Mouse (Mus musculus) adrenal gland (tissue): ENCODE results near the gene Ier5.

ENCODE experiments used
- intact Hi-C: fragments of 180-260 bp; cut with DNase I; formaldehyde crosslinking; loops from one replicate; pipeline ENCODE4 v1.15.1; 2025

Ier5 gene

DNA sequence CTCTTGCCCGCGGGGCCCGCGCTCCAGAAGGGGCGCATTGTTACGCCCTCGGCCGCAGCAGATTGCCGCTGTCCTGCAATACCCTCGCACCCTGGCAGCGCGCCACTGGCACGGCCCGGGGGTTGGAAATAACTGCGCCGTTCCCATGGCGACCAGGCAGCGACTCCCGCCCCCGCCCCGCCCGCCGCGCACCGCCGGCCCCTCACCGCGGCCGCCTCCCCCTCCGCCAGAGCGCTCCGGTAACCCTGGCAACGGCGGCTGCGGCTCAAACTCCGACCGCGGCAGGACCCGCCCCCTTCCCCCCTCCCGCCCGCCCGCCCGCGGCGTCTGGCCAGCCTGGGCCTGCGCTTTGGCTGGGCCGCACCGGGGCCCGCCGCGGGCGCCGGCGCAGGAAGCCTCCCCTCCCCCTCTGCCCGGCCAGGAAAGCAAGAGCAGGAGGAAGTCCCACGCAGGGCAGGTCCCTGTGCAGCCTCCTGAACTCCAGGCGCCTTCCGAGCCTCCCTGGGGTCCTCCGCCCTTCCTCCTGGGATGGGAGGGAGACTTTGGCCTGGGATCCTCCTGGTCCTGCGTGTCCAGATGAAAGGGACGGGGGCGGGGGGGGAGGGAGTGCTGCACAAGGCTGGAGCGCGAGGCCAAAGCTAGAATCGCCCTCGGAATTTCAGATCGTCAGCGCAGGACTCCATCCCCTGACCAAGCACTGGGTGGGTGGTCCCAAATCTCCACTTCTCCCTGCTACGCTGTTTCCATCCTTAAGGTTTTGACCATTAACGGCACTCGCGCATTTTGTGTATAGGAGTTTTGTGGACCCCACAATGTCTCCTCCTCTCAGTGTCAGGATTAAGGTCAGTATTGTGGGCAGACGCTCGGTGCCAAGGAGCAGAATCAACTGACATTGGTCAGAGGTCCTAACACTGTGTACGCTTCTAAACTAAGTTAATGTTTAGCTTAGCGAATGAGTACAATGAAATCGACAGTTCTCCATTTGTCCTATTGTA lies 15.9 kb downstream of the Ier5 start:
- intact Hi-C loops = no loop called here

- intact Hi-C loops = no loop called here
Observed at GRCm38 (mm10) chr1:155082965-155083268, 16.5 kb downstream of the Ier5 start.

DNA sequence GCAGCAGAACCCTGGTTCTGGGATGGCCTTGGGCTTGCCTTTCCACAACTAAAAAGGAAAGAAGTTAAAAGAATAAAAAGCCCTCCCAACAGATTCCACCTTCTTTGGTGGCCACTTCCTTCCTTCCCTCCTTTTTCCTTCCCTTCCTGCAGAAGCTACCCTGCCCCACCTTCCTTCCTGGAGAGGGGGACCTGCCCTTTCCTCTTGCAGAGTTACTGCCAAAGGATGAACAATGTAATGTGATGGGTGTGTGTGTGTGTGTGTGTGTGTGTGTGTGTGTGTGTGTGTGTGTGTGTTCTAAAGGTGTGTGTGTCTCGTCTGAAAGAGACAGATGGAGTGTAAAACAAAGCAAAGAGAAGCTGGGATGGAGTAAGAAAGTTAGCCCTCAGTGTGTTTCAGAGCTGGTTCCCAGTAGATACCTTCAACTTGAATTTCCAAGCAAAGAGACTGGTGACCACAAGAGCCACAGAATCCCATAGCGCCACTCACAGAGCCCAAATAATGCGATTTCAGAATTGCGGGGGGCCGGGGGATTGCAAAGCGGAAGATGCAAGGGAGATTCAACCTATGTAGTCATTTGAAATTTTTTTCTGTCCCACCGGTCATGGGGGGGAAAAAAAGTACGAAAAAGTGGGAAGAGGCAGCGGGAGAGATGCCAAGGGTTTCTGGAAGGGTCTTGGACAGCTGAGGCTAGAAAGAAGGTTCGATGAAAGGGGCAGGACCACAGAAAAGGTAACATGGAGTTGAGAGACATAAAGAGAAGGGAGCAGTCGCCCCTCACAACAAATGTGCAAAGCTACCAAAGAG lies 17.1 kb downstream of the Ier5 start:
- intact Hi-C loops = no loop called here

DNA sequence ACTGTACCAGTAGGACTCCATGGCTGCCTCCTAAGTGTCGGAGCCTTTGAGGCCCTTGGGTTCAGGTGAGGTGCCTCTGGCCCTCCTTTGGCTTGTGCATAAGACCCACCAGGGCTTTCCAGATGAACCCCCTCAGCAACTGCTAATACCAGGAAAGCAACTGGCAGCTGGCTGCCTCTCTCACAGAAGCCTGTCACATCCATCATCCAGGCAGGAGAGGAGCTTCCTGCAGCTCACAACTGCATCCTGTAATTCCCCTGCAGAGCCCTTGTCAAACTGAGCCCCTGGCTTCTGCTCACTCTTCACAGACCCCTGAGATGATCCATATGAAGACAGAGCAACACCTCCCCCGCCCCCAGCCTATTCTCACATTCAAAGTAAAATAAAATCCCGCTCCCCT lies 21.8 kb downstream of the Ier5 start:
- intact Hi-C loops = no loop called here

DNA sequence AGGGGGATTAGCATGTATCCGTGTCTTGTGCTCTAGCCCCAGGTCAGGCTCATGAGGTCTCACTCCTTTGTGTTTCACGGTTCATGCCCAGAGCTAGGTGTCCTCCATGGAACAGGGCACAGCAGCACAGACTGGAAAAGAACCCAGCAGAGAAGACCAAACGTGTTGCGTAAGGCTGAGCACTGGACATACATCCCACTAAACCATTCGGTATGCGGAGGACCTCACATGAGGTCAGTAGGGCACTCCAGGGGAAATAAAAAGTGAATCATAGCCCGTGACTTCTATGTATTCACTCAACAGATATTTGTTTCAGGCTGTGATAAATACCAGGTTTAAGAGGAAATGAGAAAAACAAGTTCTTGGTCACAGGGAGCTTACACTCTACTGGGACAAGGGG lies 23.6 kb downstream of the Ier5 start:
- intact Hi-C loops = no loop called here

DNA sequence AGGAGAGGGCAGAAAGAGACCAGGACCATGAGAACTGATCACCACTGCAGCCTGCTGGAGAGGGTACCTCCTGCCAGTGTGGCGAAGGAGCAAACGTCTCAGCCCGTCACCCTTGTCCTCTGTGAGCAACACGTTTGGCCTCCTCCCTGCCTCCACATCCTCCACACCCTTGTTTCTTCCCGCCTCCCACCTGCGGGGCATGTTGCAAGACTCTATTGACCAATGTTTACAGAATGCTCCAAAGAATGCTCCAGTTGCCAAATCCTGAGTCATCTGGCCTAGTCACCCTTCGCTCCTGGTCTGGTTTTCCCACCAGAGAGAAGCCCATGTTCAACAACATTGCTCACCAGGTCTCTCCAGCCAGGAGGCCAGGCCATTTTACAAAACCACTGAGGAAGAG lies 24.6 kb downstream of the Ier5 start:
- intact Hi-C loops = no loop called here

- intact Hi-C loops = no loop called here
Observed at GRCm38 (mm10) chr1:155073905-155074304, 25.5 kb downstream of the Ier5 start.

- intact Hi-C loops = no loop called here
Observed at GRCm38 (mm10) chr1:155073133-155073532, 26.3 kb downstream of the Ier5 start.

GRCm38 (mm10) chr1:155071287-155071876 lies 28.1 kb downstream of the Ier5 start:
- intact Hi-C loops = no loop called here

DNA sequence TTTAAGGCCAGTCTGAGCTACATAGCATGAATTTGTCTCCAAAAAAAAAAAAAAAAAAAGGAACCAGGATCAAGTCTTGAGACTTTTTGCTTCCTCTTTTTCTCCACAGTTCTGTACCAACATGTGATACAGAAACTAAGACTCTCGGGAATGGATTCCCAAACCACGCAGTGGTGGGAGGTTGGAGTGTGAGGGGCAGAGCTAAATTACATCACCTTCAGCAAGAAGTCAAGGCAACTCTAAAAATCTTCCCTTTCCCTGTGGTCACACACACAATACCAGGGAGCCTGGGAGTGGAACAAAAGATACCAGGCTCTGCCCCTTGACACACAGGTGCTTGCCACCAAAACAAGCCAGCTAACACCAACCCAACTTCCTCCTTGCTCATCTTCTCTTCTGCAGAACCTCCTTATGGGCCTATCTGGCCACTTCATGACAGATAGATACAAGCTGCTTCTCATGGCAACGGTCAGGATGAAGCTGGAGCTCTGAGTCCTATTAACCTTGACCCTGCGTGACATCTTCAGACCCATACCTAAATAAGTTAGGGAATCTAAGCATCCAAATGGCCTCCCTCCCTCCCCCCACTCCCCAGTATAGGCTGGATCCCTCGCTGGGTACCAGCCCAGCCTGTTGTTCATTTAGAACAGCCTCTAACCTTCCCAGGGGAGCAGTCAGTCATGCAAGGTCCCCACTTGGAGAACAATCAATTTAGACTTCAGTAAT lies 28.7 kb downstream of the Ier5 start:
- intact Hi-C loops = no loop called here

DNA sequence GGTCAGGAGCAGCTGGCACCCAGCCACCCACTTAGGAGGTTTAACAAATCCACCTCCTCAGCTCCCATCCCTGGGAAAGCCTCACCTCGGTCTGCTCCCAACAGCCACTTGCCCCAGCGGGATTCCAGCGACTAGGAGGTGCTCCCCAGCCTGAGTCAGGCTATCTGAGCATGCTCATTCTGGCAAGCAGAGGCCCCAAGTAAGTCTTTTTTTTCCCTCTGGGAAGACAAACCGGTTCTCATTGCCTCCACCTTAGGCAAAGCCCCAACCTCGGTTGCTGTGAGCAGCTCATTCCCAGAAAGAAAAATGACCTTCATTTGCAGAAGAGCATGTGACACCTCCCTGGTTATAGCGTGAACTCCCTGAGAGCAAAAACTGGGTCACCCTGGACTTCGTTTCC lies 29.7 kb downstream of the Ier5 start:
- intact Hi-C loops = no loop called here

DNA sequence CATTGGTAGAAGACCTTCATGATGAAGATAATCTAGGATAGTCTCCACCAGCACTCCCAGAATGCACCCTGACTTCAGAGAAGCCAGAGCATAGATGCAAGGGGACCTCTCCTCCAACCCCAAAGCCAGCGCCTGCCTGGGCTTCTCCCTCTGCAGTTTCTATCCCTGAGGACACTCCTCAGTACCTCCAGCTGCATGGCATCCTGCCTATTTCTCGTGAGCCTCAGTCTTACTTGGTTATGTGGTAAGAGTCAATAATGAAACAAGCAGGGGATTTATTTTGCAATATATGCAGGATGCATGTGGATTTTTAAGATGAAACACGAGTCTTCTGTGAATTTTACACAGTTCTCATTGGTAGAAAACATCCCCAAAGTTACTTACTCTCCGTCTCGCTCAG lies 33.2 kb downstream of the Ier5 start:
- intact Hi-C loops = no loop called here

DNA sequence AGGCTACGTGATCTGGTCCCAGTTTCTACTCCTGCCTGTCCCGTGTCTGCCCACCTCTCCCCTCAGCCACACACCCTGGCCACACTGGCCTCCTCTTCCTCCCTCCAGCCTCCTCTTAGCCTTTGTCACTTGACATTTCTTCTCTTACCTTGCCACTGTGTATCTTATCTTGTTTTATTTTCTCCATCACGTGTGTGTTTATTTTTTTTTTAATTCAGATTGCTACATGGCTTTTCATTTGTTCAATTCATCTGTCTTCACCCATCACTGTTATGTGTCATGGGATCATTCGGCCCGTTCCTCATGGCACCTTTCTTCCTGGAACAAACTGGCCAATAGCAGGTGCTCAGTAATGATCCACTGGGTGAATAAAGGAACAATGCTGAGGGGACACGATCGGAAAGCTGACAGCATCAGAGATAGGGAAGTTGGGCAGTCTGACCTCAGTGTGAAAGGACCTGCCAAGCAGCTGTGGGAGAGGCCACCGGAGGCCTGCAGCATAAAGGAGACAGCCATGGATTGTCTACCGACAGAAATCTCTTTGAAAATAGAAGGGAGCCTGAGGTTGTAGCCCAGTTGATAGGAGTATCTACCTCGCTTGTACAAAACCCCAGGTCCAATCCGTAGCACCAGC lies 34.3 kb downstream of the Ier5 start:
- intact Hi-C loops = no loop called here

GRCm38 (mm10) chr1:155064649-155065048 lies 34.8 kb downstream of the Ier5 start:
- intact Hi-C loops = no loop called here

DNA sequence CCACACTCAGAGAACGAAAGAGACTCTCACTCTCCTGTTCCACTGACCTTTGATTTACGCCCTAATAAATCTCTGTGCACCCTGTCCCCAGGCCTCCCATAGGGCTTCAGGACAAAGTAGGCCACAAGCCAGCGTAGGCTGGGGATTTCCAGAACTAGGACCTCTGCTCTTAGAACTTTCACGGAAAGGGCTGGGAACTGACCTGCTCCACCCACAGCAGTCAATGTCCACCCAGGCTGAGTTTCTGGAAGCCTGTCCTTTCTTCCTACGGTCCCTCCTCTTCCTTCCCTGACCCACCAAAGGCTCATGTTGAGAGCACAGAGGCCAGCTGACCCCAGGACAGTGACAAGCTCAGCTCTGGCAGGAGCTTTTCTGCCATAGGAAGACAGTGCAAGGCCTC lies 35.3 kb downstream of the Ier5 start:
- intact Hi-C loops = no loop called here

DNA sequence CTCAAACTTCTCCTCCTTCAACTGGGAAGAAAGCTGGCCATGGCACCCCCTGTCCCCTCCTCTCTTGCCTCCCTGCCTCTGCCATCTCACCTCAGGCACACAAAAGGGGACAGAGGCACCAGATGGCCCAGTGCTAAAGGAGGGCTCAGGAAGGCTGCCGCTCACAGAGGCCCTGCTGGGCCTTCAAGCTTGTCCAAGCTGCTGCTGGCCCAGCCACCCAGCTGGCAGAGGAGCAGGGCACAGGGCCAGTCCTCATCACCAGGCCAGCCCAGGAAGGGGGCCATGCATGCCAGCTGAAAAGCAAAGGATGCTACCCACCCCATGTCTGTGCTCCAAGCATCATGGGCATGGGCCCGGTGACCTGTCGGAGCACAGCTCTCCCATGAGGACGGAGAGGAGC lies 36.5 kb downstream of the Ier5 start:
- intact Hi-C loops = no loop called here

- intact Hi-C loops = no loop called here
Observed at GRCm38 (mm10) chr1:155062057-155062456, 37.4 kb downstream of the Ier5 start.

GRCm38 (mm10) chr1:155060832-155061801 lies 38.3 kb downstream of the Ier5 start:
- intact Hi-C loops = no loop called here

- intact Hi-C loops = no loop called here
Observed at GRCm38 (mm10) chr1:155060261-155060660, 39.2 kb downstream of the Ier5 start.

DNA sequence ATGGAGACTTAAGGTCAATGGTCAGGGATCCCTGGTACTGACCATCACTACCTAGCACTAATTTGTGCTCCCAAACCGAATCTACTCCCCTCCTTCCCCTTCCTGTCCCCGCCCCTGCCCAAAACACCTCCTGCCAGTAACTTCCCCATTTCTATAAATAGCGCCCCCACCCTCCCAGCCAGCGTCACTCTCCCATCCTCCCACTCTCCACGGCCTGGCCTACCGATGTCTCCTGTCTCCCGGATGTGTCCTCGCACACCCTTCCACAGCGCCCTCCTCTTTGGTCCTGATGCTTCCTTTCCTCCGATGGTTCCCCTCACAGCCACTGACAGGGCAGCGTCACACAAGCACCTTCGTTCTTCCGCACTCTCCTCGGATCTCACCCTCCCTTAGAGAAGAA lies 39.9 kb downstream of the Ier5 start:
- intact Hi-C loops = no loop called here
